Mouse (Mus musculus) CH12.LX (cell line): ENCODE data around the gene Klhdc4. TPM values are rescaled to one million over a fixed set of nuclear protein-coding genes. Genes with fewer than 3 reads are reported as not detected.

Source experiments
- DNase-seq: peaks from one replicate; pipeline ENCODE4 v3.0.0-alpha.2; 2013; ENCODE audit errors: extremely low read depth
- H3K27ac ChIP-seq: 2 replicates; pipeline ENCODE4 v1.5.1; 2012; ENCODE audit warnings: low read depth, mild to moderate bottlenecking, control low read depth, moderate library complexity; ENCODE audit not compliant: insufficient read depth
- H3K27me3 ChIP-seq: replicated peaks from 2 replicates; pipeline ENCODE3; 2012; ENCODE audit warnings: inconsistent platforms
- H3K36me3 ChIP-seq, 2 experiments: replicated peaks in 1 of 2; 2 replicates each; pipeline versions ENCODE3 to v1.6.1; 2012; ENCODE audit warnings: inconsistent platforms in 1 of 2, low read length in 1 of 2, mild to moderate bottlenecking in 1 of 2, mixed read lengths in 1 of 2, moderate library complexity in 1 of 2; ENCODE audit not compliant: control insufficient read depth in 1 of 2, insufficient read depth in 1 of 2
- H3K4me1 ChIP-seq, 2 experiments: 2 replicates each; pipeline ENCODE4 v1.6.1; 2012; ENCODE audit warnings: inconsistent platforms in 1 of 2, moderate library complexity in 1 of 2; ENCODE audit not compliant: insufficient read depth in 2 of 2, control insufficient read depth in 1 of 2
- H3K4me2 ChIP-seq: 2 replicates; pipeline ENCODE4 v1.6.1; 2012; ENCODE audit warnings: low read depth, mild to moderate bottlenecking, control low read depth; ENCODE audit not compliant: poor library complexity, insufficient read depth, severe bottlenecking
- H3K4me3 ChIP-seq, 3 experiments: fragments of 150-350 bp in 1 of 3; sonication (generic) in 1 of 3; replicated peaks in 1 of 3; 2 replicates each; pipeline versions ENCODE3 to v1.5.1; 2011 to 2012; ENCODE audit warnings: low read depth in 2 of 3, low read length in 2 of 3, mild to moderate bottlenecking in 2 of 3, moderate library complexity in 2 of 3, control low read depth in 1 of 3, improper control_type of control experiment in 1 of 3, inconsistent platforms in 1 of 3, mixed read lengths in 1 of 3; ENCODE audit not compliant: poor library complexity in 1 of 3
- H3K79me2 ChIP-seq: replicated peaks from 2 replicates; pipeline ENCODE4 v1.6.1; 2012; ENCODE audit warnings: mild to moderate bottlenecking, moderate library complexity; ENCODE audit not compliant: control insufficient read depth, poor library complexity, insufficient read depth, severe bottlenecking; ENCODE audit errors: extremely low read depth
- H3K9ac ChIP-seq: 2 replicates; pipeline ENCODE4 v1.6.1; 2012; ENCODE audit warnings: low read depth, mild to moderate bottlenecking, control low read depth, moderate library complexity; ENCODE audit not compliant: insufficient read depth
- H3K9me3 ChIP-seq: replicated peaks from 2 replicates; pipeline ENCODE3; 2012; ENCODE audit warnings: low read length, inconsistent platforms, mixed read lengths
- BHLHE40 ChIP-seq: IDR thresholded peaks from 2 replicates; pipeline ENCODE4 v1.6.1; 2011; ENCODE audit warnings: mild to moderate bottlenecking, low read depth, low read length, improper control_type of control experiment
- CHD1 ChIP-seq: IDR thresholded peaks from 2 replicates; pipeline ENCODE4 v1.6.1; 2012; ENCODE audit warnings: low read depth, low read length, improper control_type of control experiment, inconsistent platforms
- CHD2 ChIP-seq: IDR thresholded peaks from 2 replicates; pipeline ENCODE4 v1.6.1; 2011; ENCODE audit warnings: low read length, improper control_type of control experiment
- CTCF ChIP-seq, 2 experiments: IDR thresholded peaks in 1 of 2; conservative IDR thresholded peaks in 1 of 2; 2 replicates each; pipeline ENCODE4 v1.5.1; 2011 to 2012; ENCODE audit warnings: low read depth in 2 of 2, low read length in 2 of 2, improper control_type of control experiment in 1 of 2, inconsistent platforms in 1 of 2, mild to moderate bottlenecking in 1 of 2, moderate library complexity in 1 of 2
- E2F4 ChIP-seq: IDR thresholded peaks from 2 replicates; pipeline ENCODE4 v1.6.1; 2011; ENCODE audit warnings: low read depth, low read length, improper control_type of control experiment; ENCODE audit not compliant: insufficient replicate concordance
- ELF1 ChIP-seq: IDR thresholded peaks from 2 replicates; pipeline ENCODE4 v1.6.1; 2014; ENCODE audit warnings: low read depth, mild to moderate bottlenecking, inconsistent platforms, low read length, improper control_type of control experiment
- EP300 ChIP-seq: IDR thresholded peaks from 2 replicates; pipeline ENCODE4 v1.6.1; 2011; ENCODE audit warnings: low read length, improper control_type of control experiment
- ETS1 ChIP-seq: conservative IDR thresholded peaks from 2 replicates; pipeline ENCODE4 v1.6.1; 2012; ENCODE audit warnings: low read depth, mild to moderate bottlenecking, inconsistent platforms, low read length, improper control_type of control experiment, moderate library complexity
- GABPA ChIP-seq: IDR thresholded peaks from 2 replicates; pipeline ENCODE4 v1.6.1; 2012; ENCODE audit warnings: low read depth, low read length, improper control_type of control experiment, inconsistent platforms; ENCODE audit not compliant: insufficient replicate concordance
- HCFC1 ChIP-seq: IDR thresholded peaks from 2 replicates; pipeline ENCODE4 v1.6.1; 2012; ENCODE audit warnings: low read depth, mild to moderate bottlenecking, inconsistent platforms, low read length, improper control_type of control experiment
- IRF4 ChIP-seq: IDR thresholded peaks from 2 replicates; pipeline ENCODE4 v1.6.1; 2014; ENCODE audit warnings: low read depth, mild to moderate bottlenecking, inconsistent platforms, low read length, improper control_type of control experiment
- JUN ChIP-seq: IDR thresholded peaks from 2 replicates; pipeline ENCODE4 v1.6.1; 2011; ENCODE audit warnings: low read depth, mild to moderate bottlenecking, low read length, improper control_type of control experiment, moderate library complexity; ENCODE audit not compliant: insufficient read depth
- KAT2A ChIP-seq: IDR thresholded peaks from 2 replicates; pipeline ENCODE4 v1.6.1; 2012; ENCODE audit warnings: low read length, improper control_type of control experiment, inconsistent platforms; ENCODE audit not compliant: insufficient replicate concordance
- MAFK ChIP-seq: IDR thresholded peaks from 2 replicates; pipeline ENCODE4 v1.6.1; 2011; ENCODE audit warnings: low read length, improper control_type of control experiment; ENCODE audit not compliant: insufficient replicate concordance
- MAZ ChIP-seq: IDR thresholded peaks from 2 replicates; pipeline ENCODE4 v1.6.1; 2012; ENCODE audit warnings: low read depth, mild to moderate bottlenecking, inconsistent platforms, low read length, improper control_type of control experiment, moderate library complexity
- MEF2A ChIP-seq: IDR thresholded peaks from 2 replicates; pipeline ENCODE4 v1.6.1; 2014; ENCODE audit warnings: low read depth, mild to moderate bottlenecking, inconsistent platforms, low read length, improper control_type of control experiment, borderline replicate concordance
- MXI1 ChIP-seq: IDR thresholded peaks from 2 replicates; pipeline ENCODE4 v1.6.1; 2011; ENCODE audit warnings: mild to moderate bottlenecking, low read depth, low read length, improper control_type of control experiment
- MYC ChIP-seq: IDR thresholded peaks from 2 replicates; pipeline ENCODE4 v1.6.1; 2011; ENCODE audit warnings: low read depth, mild to moderate bottlenecking, improper control_type of control experiment, low read length
- NELFE ChIP-seq: IDR thresholded peaks from 2 replicates; pipeline ENCODE4 v1.6.1; 2011; ENCODE audit warnings: low read depth, low read length, improper control_type of control experiment
- NRF1 ChIP-seq: IDR thresholded peaks from 2 replicates; pipeline ENCODE4 v1.6.1; 2014; ENCODE audit warnings: low read depth, mild to moderate bottlenecking, inconsistent platforms, low read length, improper control_type of control experiment, moderate library complexity
- PAX5 ChIP-seq: IDR thresholded peaks from 2 replicates; pipeline ENCODE4 v1.6.1; 2012; ENCODE audit warnings: low read length, inconsistent platforms, mixed read lengths
- POLR2A ChIP-seq: IDR thresholded peaks from 2 replicates; pipeline ENCODE4 v1.6.1; 2011; ENCODE audit warnings: low read depth, mild to moderate bottlenecking, improper control_type of control experiment, low read length
- RAD21 ChIP-seq: IDR thresholded peaks from 2 replicates; pipeline ENCODE4 v1.6.1; 2011; ENCODE audit warnings: low read depth, mild to moderate bottlenecking, low read length, improper control_type of control experiment, moderate library complexity
- RCOR1 ChIP-seq: conservative IDR thresholded peaks from 2 replicates; pipeline ENCODE4 v1.6.1; 2012; ENCODE audit warnings: low read depth, mild to moderate bottlenecking, inconsistent platforms, low read length, improper control_type of control experiment
- SIN3A ChIP-seq: IDR thresholded peaks from 2 replicates; pipeline ENCODE4 v1.6.1; 2012; ENCODE audit warnings: low read length, improper control_type of control experiment, inconsistent platforms
- SMC3 ChIP-seq: IDR thresholded peaks from 2 replicates; pipeline ENCODE4 v1.6.1; 2011; ENCODE audit warnings: low read depth, low read length, improper control_type of control experiment
- TBP ChIP-seq: conservative IDR thresholded peaks from 2 replicates; pipeline ENCODE4 v1.6.1; 2011; ENCODE audit warnings: low read depth, low read length, improper control_type of control experiment
- TCF12 ChIP-seq: IDR thresholded peaks from 2 replicates; pipeline ENCODE4 v1.6.1; 2014; ENCODE audit warnings: low read depth, mild to moderate bottlenecking, inconsistent platforms, low read length, improper control_type of control experiment
- UBTF ChIP-seq: IDR thresholded peaks from 2 replicates; pipeline ENCODE4 v1.6.1; 2012; ENCODE audit warnings: low read depth, mild to moderate bottlenecking, inconsistent platforms, low read length, improper control_type of control experiment, moderate library complexity
- USF1 ChIP-seq: IDR thresholded peaks from 2 replicates; pipeline ENCODE4 v1.6.1; 2014; ENCODE audit warnings: low read depth, mild to moderate bottlenecking, inconsistent platforms, low read length, improper control_type of control experiment
- ZMIZ1 ChIP-seq: IDR thresholded peaks from 2 replicates; pipeline ENCODE4 v1.6.1; 2012; ENCODE audit warnings: low read depth, mild to moderate bottlenecking, inconsistent platforms, low read length, improper control_type of control experiment
- ZNF384 ChIP-seq: IDR thresholded peaks from 2 replicates; pipeline ENCODE4 v1.6.1; 2012; ENCODE audit warnings: low read depth, low read length, improper control_type of control experiment, inconsistent platforms
- dilution Hi-C: fragments of 300-500 bp; cut with MboI; formaldehyde crosslinking; loops from 2 replicates; pipeline ENCODE4 v1.14.3; 2020; ENCODE audit warnings: low sequenced_read_pairs; ENCODE audit not compliant: extremely low pct_unique_long_range_greater_than_20kb, extremely low pct_ligation_motif_present
- in situ Hi-C: fragments of 300-500 bp; cut with MboI; formaldehyde crosslinking; loops from 3 replicates; pipeline ENCODE4 v1.14.3; 2019; ENCODE audit warnings: low sequenced_read_pairs, low pct_ligation_motif_present, low pct_unique_long_range_greater_than_20kb, mixed read lengths
- polyA plus RNA-seq: library from polyadenylated mRNA; unstranded; fragments of >175 nt; gene quantifications from 2 replicates; pipeline ENCODE4 v1.2.1, GENCODE M21; 2012; ENCODE audit warnings: low read depth; ENCODE audit not compliant: insufficient read length
- total RNA-seq, 2 experiments: library from RNA; depleted of rRNA; stranded (reverse); fragments of 300-350 nt in 1 of 2; fragments of >200 nt in 1 of 2; gene quantifications; 2 replicates each; pipeline ENCODE4 v1.2.3; 2012 to 2014

Gene Klhdc4
- total and polyA plus RNA-seq, 3 experiments, result 35.5 to 54.3 (median 51.5) TPM

DNA sequence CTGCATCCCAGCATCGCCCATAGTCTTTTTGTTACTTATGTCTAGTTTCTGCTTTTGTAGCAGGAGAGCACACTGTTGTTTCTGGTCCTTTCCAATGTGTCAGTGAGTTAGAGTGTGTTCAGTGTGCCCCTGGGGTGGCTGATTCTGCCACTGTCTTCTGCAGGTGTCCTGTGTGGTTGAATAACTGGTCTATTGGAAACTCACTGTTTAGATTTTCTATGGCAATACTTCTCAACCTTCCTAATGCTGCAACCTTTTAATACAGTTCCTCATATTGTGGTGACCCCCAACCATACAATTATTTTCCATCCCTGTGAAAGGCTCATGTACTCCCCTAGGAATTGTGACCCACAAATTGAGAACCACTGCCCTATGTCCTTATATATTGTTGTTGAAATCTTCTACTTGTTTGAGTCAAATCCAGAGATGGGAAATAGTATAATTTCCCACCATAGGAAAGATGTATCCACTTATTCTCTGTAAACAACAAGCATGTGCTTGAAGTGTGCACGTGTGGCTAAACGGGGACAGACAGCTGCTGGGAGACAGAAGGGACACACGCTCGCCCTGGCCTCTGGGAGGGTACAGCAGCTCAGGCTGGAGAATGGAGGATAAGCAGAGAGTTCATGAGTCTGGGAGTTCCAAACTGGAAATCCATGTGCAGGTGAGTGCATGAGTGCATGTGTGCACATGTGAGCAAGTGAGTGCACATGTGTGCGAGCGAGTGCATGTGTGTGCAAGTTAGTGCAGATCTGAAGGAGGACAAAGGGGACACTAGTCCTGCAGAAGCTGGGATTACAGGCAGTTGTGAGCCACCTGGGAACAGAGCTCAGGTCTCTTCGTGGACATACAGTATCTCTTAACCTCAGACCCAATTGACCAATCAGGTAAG is 12.9 kb upstream of the Klhdc4 start (continued):
- no peak for TF ChIP-seq NRF1
- no peak; the same call in 1 of the 2 replicates for TF ChIP-seq EP300
- TF ChIP-seq CHD1, result peak; percentile 93; the same call in 1 of the 2 replicates
- TF ChIP-seq ZNF384, result no peak
- no peak for TF ChIP-seq HCFC1
- peak; percentile 63; the same call in 1 of the 2 replicates for TF ChIP-seq ZMIZ1
- TF ChIP-seq POLR2A, result peak; percentile 56; the same call in 1 of the 2 replicates
- TF ChIP-seq PAX5, result no peak
- TF ChIP-seq BHLHE40, result peak; percentile 82
- TF ChIP-seq SIN3A, result peak; percentile 72; the same call in 1 of the 2 replicates
- TF ChIP-seq JUN, result no peak
- TF ChIP-seq NELFE, result peak; percentile 40
- 0 out of 2 replicates have a peak, but pooled peaks have one; percentile 2 for TF ChIP-seq RCOR1
- no peak for TF ChIP-seq MAFK
- no peak for TF ChIP-seq GABPA
- no peak for TF ChIP-seq USF1
- no peak for TF ChIP-seq TCF12
- 0 out of 2 replicates have a peak, but pooled peaks have one; percentile 17 for TF ChIP-seq E2F4
- no peak for TF ChIP-seq CTCF (conservative IDR thresholded peaks at IDR 0.05 in 1 of 2, IDR thresholded peaks at IDR 0.05 in 1 of 2; ENCODE audit: low read depth in 2 of 2, low read length in 2 of 2)
- TF ChIP-seq KAT2A, result 0 out of 2 replicates have a peak, but pooled peaks have one; percentile 23

DNA sequence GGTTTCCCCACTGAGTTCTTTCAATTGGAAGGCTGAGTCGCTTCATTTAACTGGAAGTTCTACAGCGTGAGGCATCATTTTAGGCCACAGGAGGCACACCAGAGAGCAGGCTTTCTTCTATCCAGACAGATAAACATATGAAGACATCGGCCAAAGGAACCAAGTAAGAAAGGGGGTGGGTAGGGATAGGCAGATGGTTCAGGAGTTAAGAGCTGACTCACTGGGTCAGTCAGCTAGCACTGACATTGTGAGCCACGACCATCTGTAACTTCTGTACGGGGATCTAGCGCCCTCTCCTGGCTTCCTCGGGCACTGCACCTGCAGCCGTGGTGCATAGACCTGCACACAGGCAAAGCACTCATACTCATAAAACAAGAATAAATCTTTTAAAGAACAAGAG is 11.9 kb upstream of the Klhdc4 start:
- H3K4me3 ChIP-seq, result peak overlapping the region; percentile 56 to 69 (median 58)
- peaks cover 10 to 22% of the 10 kb centered on the region in 2 experiments for H3K4me1 ChIP-seq
- no peaks in the 10 kb centered on the region for H3K27me3 ChIP-seq
- peaks cover 33% of the 10 kb centered on the region for H3K79me2 ChIP-seq
- TF ChIP-seq PAX5, result no peak
- TF ChIP-seq IRF4, result 0 out of 2 replicates have a peak, but pooled peaks have one; percentile 55
- peak; percentile 54 for TF ChIP-seq RAD21
- TF ChIP-seq CTCF (conservative IDR thresholded peaks at IDR 0.05 in 1 of 2, IDR thresholded peaks at IDR 0.05 in 1 of 2; ENCODE audit: low read depth in 2 of 2, low read length in 2 of 2), result peak; percentile 82 to 98
- TF ChIP-seq USF1, result no peak
- TF ChIP-seq KAT2A, result 0 out of 2 replicates have a peak, but pooled peaks have one; percentile 13
- TF ChIP-seq MAFK, result peak; percentile 48; the same call in 1 of the 2 replicates
- peak; percentile 20; the same call in 1 of the 2 replicates for TF ChIP-seq MEF2A
- TF ChIP-seq ETS1, result peak; percentile 38; the same call in 1 of the 2 replicates
- TF ChIP-seq MAZ, result no peak
- peak; percentile 88 for TF ChIP-seq MYC
- TF ChIP-seq TCF12, result peak; percentile 73; the same call in 1 of the 2 replicates
- TF ChIP-seq MXI1, result peak; percentile 59; the same call in 1 of the 2 replicates
- TF ChIP-seq POLR2A, result no peak
- 0 out of 2 replicates have a peak, but pooled peaks have one; percentile 22 for TF ChIP-seq HCFC1
- peak; percentile 42 for TF ChIP-seq BHLHE40
- peak; percentile 59; the same call in 1 of the 2 replicates for TF ChIP-seq SIN3A
- peak; percentile 64; the same call in 1 of the 2 replicates for TF ChIP-seq ZMIZ1
- TF ChIP-seq NELFE, result no peak; the same call in 1 of the 2 replicates
- peak; percentile 31 for TF ChIP-seq CHD2
- TF ChIP-seq TBP, result no peak; the same call in 1 of the 2 replicates
- peak; percentile 50 for TF ChIP-seq SMC3
- 0 out of 2 replicates have a peak, but pooled peaks have one; percentile 42 for TF ChIP-seq UBTF
- 0 out of 2 replicates have a peak, but pooled peaks have one; percentile 21 for TF ChIP-seq ELF1
- in situ Hi-C loops (no loop called here), dilution Hi-C loops (no loop called here)
- no peaks in the 10 kb centered on the region for H3K9me3 ChIP-seq
- H3K9ac ChIP-seq, result peak overlapping the region; percentile 97
- H3K4me2 ChIP-seq, result peak overlapping the region; percentile 98
- H3K27ac ChIP-seq, result peak overlapping the region; percentile 95
- DNase-seq, result peak; percentile 87
- peaks cover 41 to 42% of the 10 kb centered on the region in 2 experiments for H3K36me3 ChIP-seq
